ENCODE assay signal across 25 mouse cellular contexts in genomic region chr3:89812166-89812565, GRCm38 (mm10). TPM values are rescaled to one million over a fixed set of nuclear protein-coding genes. Genes with fewer than 3 reads are reported as not detected.
"Had no signal": no experiment of that assay in that cellular context is flagged by ENCODE, and none has a peak within 500 bp of the region (broad histone marks: within the 10 kb centered on the region; RNA-seq: fewer than 3 reads in every experiment).

No protein-coding gene starts in this region.

- DNase-seq: cerebellum, adult 8-10 months; cerebellum, adult 9-10 months; cerebellum, adult 9-11 months; cerebellum, postnatal 10 days; cerebellum, postnatal 14 days; cerebellum, postnatal 25 days; cerebellum, postnatal 36 days; embryo, embryonic 11 days; forebrain, postnatal 0 days; gastrocnemius, adult 2 months; gastrocnemius, postnatal 10 days; gastrocnemius, postnatal 14 days; gastrocnemius, postnatal 25 days; gastrocnemius, postnatal 36 days; heart, adult 18-20 months had no signal

- H3K27me3 ChIP-seq: embryonic facial prominence, embryonic 15.5 days; forebrain, embryonic 13.5 days; forebrain, embryonic 15.5 days had no signal

- H3K9ac ChIP-seq: embryonic facial prominence, embryonic 12.5 days; embryonic facial prominence, embryonic 13.5 days; embryonic facial prominence, embryonic 15.5 days; forebrain, embryonic 12.5 days; forebrain, embryonic 13.5 days; forebrain, embryonic 15.5 days; forebrain, postnatal 0 days had no signal

- H3K9me3 ChIP-seq: embryonic facial prominence, embryonic 10.5 days; embryonic facial prominence, embryonic 12.5 days; embryonic facial prominence, embryonic 13.5 days; embryonic facial prominence, embryonic 15.5 days; forebrain, embryonic 10.5 days; forebrain, embryonic 12.5 days; forebrain, embryonic 13.5 days; forebrain, embryonic 15.5 days had no signal

- H3K27ac ChIP-seq: embryonic facial prominence, embryonic 10.5 days; embryonic facial prominence, embryonic 12.5 days; embryonic facial prominence, embryonic 13.5 days; embryonic facial prominence, embryonic 15.5 days; forebrain, embryonic 10.5 days; forebrain, embryonic 12.5 days; forebrain, embryonic 13.5 days; forebrain, embryonic 15.5 days; gastrocnemius, adult 2 months had no signal

- H3K4me1 ChIP-seq: embryonic facial prominence, embryonic 10.5 days; embryonic facial prominence, embryonic 12.5 days; embryonic facial prominence, embryonic 13.5 days; embryonic facial prominence, embryonic 15.5 days; forebrain, embryonic 10.5 days; forebrain, embryonic 12.5 days; forebrain, embryonic 13.5 days; forebrain, embryonic 15.5 days had no signal

- H3K4me3 ChIP-seq: embryonic facial prominence, embryonic 10.5 days; embryonic facial prominence, embryonic 12.5 days; embryonic facial prominence, embryonic 13.5 days; embryonic facial prominence, embryonic 15.5 days; erythroblast, embryonic 14.5 days; forebrain, embryonic 10.5 days; forebrain, embryonic 12.5 days; forebrain, embryonic 13.5 days; forebrain, embryonic 15.5 days; gastrocnemius, adult 2 months had no signal

- H3K36me3 ChIP-seq: embryonic facial prominence, embryonic 10.5 days; embryonic facial prominence, embryonic 12.5 days; embryonic facial prominence, embryonic 13.5 days; embryonic facial prominence, embryonic 15.5 days; forebrain, embryonic 10.5 days; forebrain, embryonic 12.5 days; forebrain, embryonic 15.5 days had no signal

RNA-seq across cellular contexts. Expression of gene She, which starts 19.0 kb away (rescaled TPM):
- total RNA-seq: granulocyte monocyte progenitor cell, adult 5-6 weeks had no signal
- polyA plus RNA-seq: erythroblast, embryonic 14.5 days had no signal
